Mouse (Mus musculus) testis, adult 2 months (tissue): ENCODE results near the gene Bckdhb.

Experiments used
- CTCF ChIP-seq: fragments of 200-500 bp; IDR thresholded peaks from 2 replicates; pipeline ENCODE4 v1.5.1; 2012; ENCODE audit warnings: low read depth, mild to moderate bottlenecking, inconsistent platforms, low read length, moderate library complexity; ENCODE audit not compliant: control insufficient read depth, insufficient read depth, insufficient replicate concordance
- POLR2A ChIP-seq: fragments of 200-500 bp; IDR thresholded peaks from 2 replicates; pipeline ENCODE4 v1.6.1; 2012; ENCODE audit warnings: low read depth, mild to moderate bottlenecking, inconsistent platforms, low read length, moderate library complexity; ENCODE audit not compliant: control insufficient read depth

GRCm38 (mm10) chr9:84040376-84040775, 115.4 kb downstream of the Bckdhb start:
- TF ChIP-seq CTCF (no peak), POLR2A (no peak)
